In genomic region chrX:50583741-50584580, GRCm38 (mm10) we compare ENCODE assay signal across 8 mouse cellular contexts.
DNase-seq lines count a peak whose midpoint lies in the region; ATAC-seq and TF ChIP-seq lines count a peak whose summit lies in the region.

No protein-coding gene starts in this region.

- H3K9me3 ChIP-seq in hindbrain, embryonic 12.5 days (replicated peaks) = no peaks in the 10 kb centered on the region
- H3K9me3 ChIP-seq in liver, postnatal 0 days (ENCODE audit: low read length) = no peaks in the 10 kb centered on the region

- peak; percentile 73 for DNase-seq in kidney, adult 18-20 months
- DNase-seq in kidney, postnatal 14 days = no peak
- DNase-seq in ES-CJ7 (ENCODE audit: low read depth, low spot score) = peak; percentile 65
- DNase-seq in embryo, embryonic 10.5 days (ENCODE audit: low spot score) = peak; percentile 65
- DNase-seq in liver, postnatal 0 days = peak; percentile 46
- DNase-seq in urinary bladder, postnatal 10 days (ENCODE audit: low spot score) = no peak

- no peaks in the 10 kb centered on the region for H3K4me1 ChIP-seq in hindbrain, embryonic 12.5 days
- H3K4me1 ChIP-seq in liver, postnatal 0 days (ENCODE audit: insufficient read depth) = no peaks in the 10 kb centered on the region

- TF ChIP-seq CTCF in liver, postnatal 0 days (IDR thresholded peaks at IDR 0.05; ENCODE audit: low read depth) = peak; percentile 71

- no peak overlapping the region for H3K9ac ChIP-seq in hindbrain, embryonic 12.5 days
- no peak overlapping the region for H3K9ac ChIP-seq in liver, postnatal 0 days (replicated peaks)

- H3K4me3 ChIP-seq in hindbrain, embryonic 12.5 days = no peak overlapping the region
- H3K4me3 ChIP-seq in liver, postnatal 0 days (ENCODE audit: low read depth, low read length) = no peak overlapping the region

- WGBS in hindbrain, embryonic 12.5 days = 64% methylated on average over 12 of the region's 12 CpGs
- WGBS in liver, postnatal 0 days (ENCODE audit: insufficient replicate concordance) = 58% methylated on average over 12 of the region's 12 CpGs

- peaks cover 15% of the 10 kb centered on the region for H3K36me3 ChIP-seq in hindbrain, embryonic 12.5 days
- 0 out of 2 replicates have a peak, but pooled peaks cover 2% of the 10 kb centered on the region for H3K36me3 ChIP-seq in liver, postnatal 0 days (replicated peaks; ENCODE audit: insufficient read depth, low read length)

- H3K27me3 ChIP-seq in hindbrain, embryonic 12.5 days = no peaks in the 10 kb centered on the region
- no peaks in the 10 kb centered on the region for H3K27me3 ChIP-seq in liver, postnatal 0 days (ENCODE audit: insufficient read depth, low read length)

- H3K27ac ChIP-seq in hindbrain, embryonic 12.5 days = no peak overlapping the region
- H3K27ac ChIP-seq in liver, postnatal 0 days (ENCODE audit: low read depth) = no peak overlapping the region

- H3K4me2 ChIP-seq in hindbrain, embryonic 12.5 days (replicated peaks) = peak overlapping the region; percentile 15; the same call in 1 of the 2 replicates
- H3K4me2 ChIP-seq in liver, postnatal 0 days (ENCODE audit: low read depth, low read length) = peak overlapping the region; percentile 35

- TF ChIP-seq EP300 in liver, postnatal 0 days (IDR thresholded peaks at IDR 0.05; ENCODE audit: low read depth) = no peak

- no peak for ATAC-seq in hindbrain, embryonic 12.5 days (ENCODE audit: low FRiP score)
- ATAC-seq in liver, postnatal 0 days = peak; percentile 49; the same call in 1 of the 2 replicates
- ATAC-seq in erythroid progenitor cell, adult 5-6 weeks (replicated peaks; ENCODE audit: low FRiP score, poor library complexity, severe bottlenecking) = no peak

Comparison
In these comparisons a context has a peak if more than half of its experiments do, and no peak if none do; other contexts are left out.
1. DNase-seq: peak in kidney, adult 18-20 months (single experiment), ES-CJ7 (single experiment), embryo, embryonic 10.5 days (single experiment) and liver, postnatal 0 days (single experiment); none in kidney, postnatal 14 days (single experiment) and urinary bladder, postnatal 10 days (single experiment).